Mouse (Mus musculus) liver, embryonic 11.5 days (tissue): ENCODE measurements around the gene Csnk1d. TPM values are rescaled to one million over a fixed set of nuclear protein-coding genes. Genes with fewer than 3 reads are reported as not detected.

ENCODE experiments used
- ATAC-seq: fragments of 200-750 bp; cut with Nextera tagmentation; replicated peaks from 2 replicates; pipeline ENCODE4 v1.8.0; 2017; ENCODE audit warnings: moderate number of reproducible peaks, mild to moderate bottlenecking, moderate TSS enrichment, moderate library complexity; ENCODE audit not compliant: low FRiP score
- DNase-seq: peaks from one replicate; pipeline ENCODE4 v3.0.0-alpha.2; 2017; ENCODE audit warnings: low spot score
- H3K27ac ChIP-seq: fragments of 300-500 bp; sonication (generic); 2 replicates; pipeline ENCODE4 v1.5.1; 2014; ENCODE audit warnings: mild to moderate bottlenecking, low read depth, low read length, control low read depth
- H3K27me3 ChIP-seq: fragments of 300-500 bp; sonication (generic); replicated peaks from 2 replicates; pipeline ENCODE4 v1.6.1; 2014; ENCODE audit warnings: low read length, mixed read lengths; ENCODE audit not compliant: control insufficient read depth, insufficient read depth
- H3K36me3 ChIP-seq: fragments of 300-500 bp; sonication (generic); 2 replicates; pipeline ENCODE4 v1.6.1; 2014; ENCODE audit warnings: mild to moderate bottlenecking, low read length, moderate library complexity, mixed read lengths; ENCODE audit not compliant: control insufficient read depth, insufficient read depth
- H3K4me1 ChIP-seq: fragments of 300-500 bp; sonication (generic); replicated peaks from 2 replicates; pipeline ENCODE4 v1.6.1; 2014; ENCODE audit warnings: low read length, mixed read lengths; ENCODE audit not compliant: control insufficient read depth, insufficient read depth
- H3K4me2 ChIP-seq: fragments of 300-500 bp; sonication (generic); 2 replicates; pipeline ENCODE4 v1.6.1; 2014; ENCODE audit warnings: mild to moderate bottlenecking, control low read depth, moderate library complexity
- H3K4me3 ChIP-seq: fragments of 300-500 bp; sonication (generic); 2 replicates; pipeline ENCODE4 v1.5.1; 2014; ENCODE audit warnings: low read depth, low read length, control low read depth
- H3K9ac ChIP-seq: fragments of 300-500 bp; sonication (generic); 2 replicates; pipeline ENCODE4 v1.6.1; 2014; ENCODE audit warnings: low read depth, low read length, control low read depth
- H3K9me3 ChIP-seq: fragments of 300-500 bp; sonication (generic); 2 replicates; pipeline ENCODE4 v1.6.1; 2016; ENCODE audit warnings: low read length, inconsistent platforms, mixed read lengths; ENCODE audit not compliant: control insufficient read depth
- WGBS: fragments of 180-500 bp; shearing (Covaris S2); extraction: QIAGEN DNeasy Blood & Tissue Kit; methylation state at CpG from one replicate; pipeline ENCODE4 v1.1.7; 2014; 5-methylcytosine and 5-hydroxymethylcytosine counted together
- polyA plus RNA-seq: library from polyadenylated mRNA; unstranded; fragments of >200 nt; fragmentation: Nextera tagmentation; extraction: Ambion mirVana; gene quantifications from 2 replicates; pipeline ENCODE4 v1.2.1, GENCODE M21; 2014

Csnk1d gene
- polyA plus RNA-seq, 1 experiment from 2014 or later: 62.2 TPM

GRCm38 (mm10) chr11:120962909-120963308 lies 28.2 kb downstream of the Csnk1d start:
- WGBS: 92% methylated on average over 7 of the region's 7 CpGs
- ATAC-seq (no peak), DNase-seq (no peak)
- Histone ChIP-seq H3K9ac (no peak overlapping the region), H3K27me3 (no peaks in the 10 kb centered on the region), H3K4me1 (peaks cover 13% of the 10 kb centered on the region), H3K4me2 (no peak overlapping the region), H3K9me3 (no peaks in the 10 kb centered on the region), H3K4me3 (no peak overlapping the region), H3K36me3 (peaks cover 70% of the 10 kb centered on the region), H3K27ac (no peak overlapping the region)

GRCm38 (mm10) chr11:120962050-120962771 lies 28.9 kb downstream of the Csnk1d start:
- Histone ChIP-seq H3K4me2 (no peak overlapping the region), H3K9ac (no peak overlapping the region), H3K36me3 (peaks cover 70% of the 10 kb centered on the region), H3K4me1 (peaks cover 17% of the 10 kb centered on the region), H3K9me3 (no peaks in the 10 kb centered on the region), H3K27me3 (no peaks in the 10 kb centered on the region), H3K4me3 (no peak overlapping the region), H3K27ac (no peak overlapping the region)
- DNase-seq (no peak), ATAC-seq (0 out of 2 replicates have a peak, but pooled peaks have one; percentile 5)
- 89% methylated on average over 13 of the region's 13 CpGs for WGBS

DNA sequence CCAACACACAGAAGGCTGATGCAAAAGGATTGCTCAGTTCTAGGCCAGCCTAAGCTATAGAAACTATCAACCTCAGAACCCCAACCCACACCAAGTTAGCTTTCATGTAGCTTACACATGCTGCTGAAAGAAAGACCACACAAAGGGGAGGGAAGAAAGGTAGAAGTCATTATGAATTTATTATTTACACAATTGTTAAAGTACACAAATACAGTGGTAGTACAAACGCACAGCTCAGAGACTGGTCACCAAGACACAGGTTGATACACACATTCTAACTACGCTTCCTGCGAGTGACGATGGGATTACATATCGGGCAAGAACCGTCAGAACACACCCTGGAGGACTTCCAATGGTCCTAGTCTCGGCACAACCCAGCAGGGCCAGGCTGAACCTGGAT lies 29.5 kb downstream of the Csnk1d start:
- H3K9ac ChIP-seq: no peak overlapping the region
- DNase-seq (no peak), ATAC-seq (0 out of 2 replicates have a peak, but pooled peaks have one; percentile 14)
- no peaks in the 10 kb centered on the region for H3K27me3 ChIP-seq
- 81% methylated on average over 7 of the region's 7 CpGs for WGBS
- H3K4me1 ChIP-seq: peaks cover 22% of the 10 kb centered on the region
- H3K27ac ChIP-seq: no peak overlapping the region
- peaks cover 72% of the 10 kb centered on the region for H3K36me3 ChIP-seq
- H3K4me3 ChIP-seq: no peak overlapping the region
- H3K9me3 ChIP-seq: no peaks in the 10 kb centered on the region
- no peak overlapping the region for H3K4me2 ChIP-seq

DNA sequence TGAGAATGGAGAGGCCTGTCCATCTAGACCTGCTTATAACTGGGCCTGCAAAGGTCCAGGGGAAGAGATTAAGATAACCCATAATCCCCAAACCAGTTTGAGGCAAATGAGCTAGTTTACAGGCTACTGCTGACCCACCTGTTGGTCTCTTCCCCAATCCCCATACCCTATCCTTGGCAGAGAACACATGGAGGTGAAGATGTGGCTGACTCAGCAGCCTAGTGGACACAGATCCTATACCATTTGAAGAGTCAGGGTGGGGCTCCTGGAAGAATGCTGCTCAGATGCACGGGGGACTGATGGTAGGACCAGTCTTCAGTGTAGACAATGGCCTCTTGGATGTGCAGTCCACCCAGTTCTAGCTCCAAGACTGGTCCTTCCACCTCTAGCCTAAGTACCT lies 30.9 kb downstream of the Csnk1d start:
- Histone ChIP-seq H3K4me1 (peaks cover 24% of the 10 kb centered on the region), H3K27me3 (no peaks in the 10 kb centered on the region), H3K27ac (no peak overlapping the region), H3K4me2 (no peak overlapping the region), H3K9ac (no peak overlapping the region), H3K9me3 (no peaks in the 10 kb centered on the region), H3K36me3 (peaks cover 72% of the 10 kb centered on the region), H3K4me3 (no peak overlapping the region)
- 64% methylated on average over 1 of the region's 1 CpGs for WGBS
- ATAC-seq (no peak), DNase-seq (no peak)

DNA sequence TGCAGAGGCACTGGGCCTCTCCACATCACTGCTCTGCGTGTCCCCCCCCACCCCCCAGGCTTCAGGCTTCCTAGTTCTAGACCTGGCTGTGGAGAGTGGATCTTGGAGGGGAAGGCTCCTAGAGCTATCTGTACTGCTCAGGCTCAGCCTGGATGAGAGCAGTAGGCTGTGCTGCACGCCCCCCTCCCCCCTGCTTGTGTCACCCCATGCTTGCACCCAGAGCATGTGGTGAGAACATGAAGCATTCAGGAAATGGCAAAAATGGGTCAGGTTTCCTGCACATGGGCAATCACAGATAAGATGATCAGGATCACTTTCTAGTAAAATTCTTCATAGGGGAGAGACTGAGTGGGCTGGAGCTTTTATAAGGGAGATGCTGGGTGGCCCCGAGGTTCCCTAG lies 31.6 kb downstream of the Csnk1d start:
- Histone ChIP-seq H3K9ac (no peak overlapping the region), H3K9me3 (no peaks in the 10 kb centered on the region), H3K4me2 (no peak overlapping the region), H3K27me3 (no peaks in the 10 kb centered on the region), H3K36me3 (peaks cover 72% of the 10 kb centered on the region), H3K4me1 (peaks cover 29% of the 10 kb centered on the region), H3K4me3 (no peak overlapping the region), H3K27ac (no peak overlapping the region)
- WGBS: 63% methylated on average over 3 of the region's 3 CpGs
- DNase-seq (no peak), ATAC-seq (peak; percentile 37)

DNA sequence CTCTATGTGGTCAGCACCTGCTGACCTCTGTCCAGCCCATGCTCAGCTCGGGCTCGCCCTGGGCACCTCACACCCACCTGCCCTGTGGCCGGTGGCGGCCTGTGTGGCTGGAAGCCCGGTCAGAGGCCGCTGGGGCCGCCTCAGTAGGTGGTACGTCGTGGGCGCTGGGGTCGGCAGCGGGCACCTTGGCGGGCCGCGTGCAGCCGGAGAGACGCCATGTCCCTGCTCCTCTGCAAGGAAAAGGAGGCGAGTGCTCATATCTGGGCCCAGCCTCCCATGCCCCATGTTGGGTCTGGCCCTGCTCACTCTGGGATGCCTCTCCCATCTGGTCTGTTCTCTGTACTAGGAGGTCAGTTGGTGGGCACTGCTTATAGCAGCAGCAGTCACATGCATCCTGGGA lies 32.1 kb downstream of the Csnk1d start:
- Histone ChIP-seq H3K27ac (peak overlapping the region; percentile 52), H3K4me1 (peaks cover 29% of the 10 kb centered on the region), H3K9ac (no peak overlapping the region), H3K36me3 (peaks cover 70% of the 10 kb centered on the region), H3K4me3 (no peak overlapping the region), H3K27me3 (no peaks in the 10 kb centered on the region), H3K9me3 (no peaks in the 10 kb centered on the region), H3K4me2 (no peak overlapping the region)
- no peak for DNase-seq
- WGBS: 86% methylated on average over 18 of the region's 18 CpGs
- ATAC-seq: 0 out of 2 replicates have a peak, but pooled peaks have one; percentile 2

- Histone ChIP-seq H3K9me3 (no peaks in the 10 kb centered on the region), H3K27me3 (no peaks in the 10 kb centered on the region), H3K36me3 (peaks cover 60% of the 10 kb centered on the region), H3K4me1 (peaks cover 33% of the 10 kb centered on the region), H3K4me2 (no peak overlapping the region), H3K9ac (no peak overlapping the region), H3K27ac (no peak overlapping the region), H3K4me3 (no peak overlapping the region)
- no peak for ATAC-seq
- no peak for DNase-seq
- 71% methylated on average over 15 of the region's 15 CpGs for WGBS
Observed at GRCm38 (mm10) chr11:120957731-120958257, 33.3 kb downstream of the Csnk1d start.

GRCm38 (mm10) chr11:120957052-120957451 lies 34.1 kb downstream of the Csnk1d start:
- no peaks in the 10 kb centered on the region for H3K9me3 ChIP-seq
- H3K9ac ChIP-seq: no peak overlapping the region
- H3K4me2 ChIP-seq: no peak overlapping the region
- no peak overlapping the region for H3K27ac ChIP-seq
- DNase-seq (no peak), ATAC-seq (no peak)
- no peaks in the 10 kb centered on the region for H3K27me3 ChIP-seq
- peaks cover 40% of the 10 kb centered on the region for H3K4me1 ChIP-seq
- H3K4me3 ChIP-seq: no peak overlapping the region
- H3K36me3 ChIP-seq: peaks cover 53% of the 10 kb centered on the region
- 78% methylated on average over 8 of the region's 8 CpGs for WGBS

GRCm38 (mm10) chr11:120955701-120956100 lies 35.4 kb downstream of the Csnk1d start:
- no peak for DNase-seq
- no peaks in the 10 kb centered on the region for H3K27me3 ChIP-seq
- no peak overlapping the region for H3K27ac ChIP-seq
- 89% methylated on average over 8 of the region's 8 CpGs for WGBS
- H3K36me3 ChIP-seq: peaks cover 48% of the 10 kb centered on the region
- no peak overlapping the region for H3K4me3 ChIP-seq
- no peak overlapping the region for H3K9ac ChIP-seq
- no peak for ATAC-seq
- peaks cover 50% of the 10 kb centered on the region for H3K4me1 ChIP-seq
- no peak overlapping the region for H3K4me2 ChIP-seq
- no peaks in the 10 kb centered on the region for H3K9me3 ChIP-seq
